Mouse (Mus musculus) kidney, embryonic 14.5 days (tissue): ENCODE results near the gene Ece2. TPM values are rescaled to one million over a fixed set of nuclear protein-coding genes. Genes with fewer than 3 reads are reported as not detected.

ENCODE experiments used
- ATAC-seq: fragments of 200-750 bp; cut with Nextera tagmentation; 2 replicates; pipeline ENCODE4 v1.8.0; 2017; ENCODE audit warnings: moderate number of reproducible peaks, mild to moderate bottlenecking, moderate TSS enrichment, moderate library complexity; ENCODE audit not compliant: low FRiP score, low TSS enrichment
- H3K27ac ChIP-seq: fragments of 300-500 bp; sonication (generic); 2 replicates; pipeline ENCODE4 v1.5.1; 2014; ENCODE audit warnings: low read depth, mild to moderate bottlenecking, low read length, moderate library complexity, mixed read lengths
- H3K27me3 ChIP-seq: fragments of 300-500 bp; sonication (generic); 2 replicates; pipeline ENCODE4 v1.6.1; 2014; ENCODE audit warnings: mild to moderate bottlenecking, low read length; ENCODE audit not compliant: control insufficient read depth, insufficient read depth
- H3K36me3 ChIP-seq: fragments of 300-500 bp; sonication (generic); 2 replicates; pipeline ENCODE4 v1.6.1; 2014; ENCODE audit warnings: low read length, mixed read lengths; ENCODE audit not compliant: control insufficient read depth, insufficient read depth
- H3K4me1 ChIP-seq: fragments of 300-500 bp; sonication (generic); 2 replicates; pipeline ENCODE4 v1.6.1; 2014; ENCODE audit warnings: low read length, mixed read lengths; ENCODE audit not compliant: control insufficient read depth, insufficient read depth
- H3K4me2 ChIP-seq: fragments of 300-500 bp; sonication (generic); replicated peaks from 2 replicates; pipeline ENCODE4 v1.6.1; 2014; ENCODE audit warnings: low read depth, mild to moderate bottlenecking, low read length
- H3K4me3 ChIP-seq: fragments of 300-500 bp; sonication (generic); 2 replicates; pipeline ENCODE4 v1.5.1; 2014; ENCODE audit warnings: mild to moderate bottlenecking, low read length
- H3K9ac ChIP-seq: fragments of 300-500 bp; sonication (generic); 2 replicates; pipeline ENCODE4 v1.6.1; 2014; ENCODE audit warnings: low read depth, mild to moderate bottlenecking, low read length, moderate library complexity
- H3K9me3 ChIP-seq: fragments of 300-500 bp; sonication (generic); 2 replicates; pipeline ENCODE4 v1.6.1; 2016; ENCODE audit warnings: low read length; ENCODE audit not compliant: control insufficient read depth
- whole genome bisulfite sequencing: fragments of 180-500 bp; shearing (Covaris S2); extraction: QIAGEN DNeasy Blood & Tissue Kit; methylation state at CpG from one replicate; pipeline ENCODE4 v1.1.7; 2014; 5-methylcytosine and 5-hydroxymethylcytosine counted together
- polyA plus RNA-seq: library from polyadenylated mRNA; unstranded; fragments of >200 nt; fragmentation: Nextera tagmentation; extraction: Ambion mirVana; gene quantifications from 2 replicates; pipeline ENCODE4 v1.2.1, GENCODE M21; 2014

The Ece2 gene
- polyA plus RNA-seq, 1 experiment from 2014 or later, result 3.1 TPM

DNA sequence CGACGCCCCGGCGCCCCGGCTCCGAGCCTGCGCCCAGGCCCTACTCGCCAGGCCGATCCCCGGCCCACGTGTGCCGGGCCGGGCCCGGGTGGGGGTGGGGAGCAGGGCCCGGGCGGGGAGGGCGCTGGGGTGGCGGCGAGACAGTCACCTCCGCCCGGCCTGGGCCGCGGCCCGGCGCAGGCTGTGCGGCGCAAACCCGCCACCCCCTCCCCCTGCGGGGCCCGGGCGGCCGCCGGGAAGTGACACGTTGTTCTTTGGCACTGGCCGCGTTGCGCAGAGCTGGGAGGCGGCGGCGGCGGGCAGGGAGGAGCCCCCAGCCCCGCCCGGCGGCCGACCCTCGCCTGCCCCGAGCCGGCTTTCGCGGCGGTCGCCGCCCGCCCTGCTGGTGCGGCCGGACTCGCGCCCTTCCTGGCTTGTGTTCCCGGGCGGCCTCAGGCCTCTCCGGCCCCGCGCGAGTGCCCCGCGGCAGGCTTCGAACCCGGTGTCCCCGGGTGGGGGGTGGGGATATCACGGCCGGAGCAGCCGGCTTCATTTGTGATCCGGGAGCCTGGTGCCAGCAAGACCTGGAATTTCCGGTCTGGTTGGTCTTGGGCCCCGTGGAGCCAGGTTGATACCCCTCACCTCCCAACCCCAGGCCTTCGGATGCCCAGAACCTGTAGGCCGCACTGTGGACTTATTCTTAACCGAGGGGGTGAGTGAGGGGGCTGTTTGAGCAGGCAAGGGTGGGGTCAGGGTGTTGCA lies 43.5 kb downstream of the Ece2 start:
- 1% methylated on average over 36 of the region's 78 CpGs for WGBS
- ATAC-seq, result peak; percentile 87

DNA sequence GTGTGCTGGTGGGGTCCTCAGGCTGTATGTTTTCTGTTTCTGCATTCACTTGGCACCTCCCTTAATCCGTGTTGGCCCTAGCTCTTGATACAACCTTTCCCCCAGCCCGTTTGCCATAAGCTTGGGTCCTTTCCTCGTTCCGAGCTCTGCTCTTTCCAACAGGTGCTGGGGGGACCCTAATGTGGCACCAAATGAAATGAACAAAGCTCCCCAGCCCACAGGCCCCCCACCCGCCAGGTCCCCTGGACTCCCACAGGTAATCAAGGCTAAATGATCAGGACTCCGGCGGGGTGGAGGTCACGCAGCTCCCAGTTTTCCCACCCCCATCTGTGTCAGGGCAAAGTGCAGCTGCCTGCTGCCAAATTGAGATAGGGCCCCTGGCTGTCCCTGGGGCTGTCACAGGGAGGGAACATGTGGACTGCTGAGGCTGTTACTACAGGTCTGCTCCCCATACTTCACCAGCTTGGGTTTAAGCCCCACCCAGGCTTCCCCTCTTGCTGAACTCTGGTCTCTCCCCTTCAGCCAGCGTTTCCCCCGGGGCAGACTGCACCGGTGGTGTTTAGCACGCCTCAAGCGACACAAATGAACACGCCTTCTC lies 44.2 kb downstream of the Ece2 start:
- ATAC-seq, result no peak
- peak overlapping the region; percentile 94; the same call in 1 of the 2 replicates for H3K27ac ChIP-seq
- no peaks in the 10 kb centered on the region for H3K9me3 ChIP-seq
- peak overlapping the region; percentile 98 for H3K9ac ChIP-seq
- WGBS, result 5% methylated on average over 14 of the region's 14 CpGs
- peak overlapping the region; percentile 94 for H3K4me3 ChIP-seq
- H3K27me3 ChIP-seq, result no peaks in the 10 kb centered on the region
- peaks cover 40% of the 10 kb centered on the region for H3K36me3 ChIP-seq
- peak overlapping the region; percentile 79 for H3K4me2 ChIP-seq
- peaks cover 7% of the 10 kb centered on the region; the same call in 1 of the 2 replicates for H3K4me1 ChIP-seq

More for the DNA sequence above, 43.5 kb downstream of the Ece2 start:
- Histone ChIP-seq H3K9ac (peak overlapping the region; percentile 98), H3K36me3 (peaks cover 34% of the 10 kb centered on the region), H3K4me2 (peak overlapping the region; percentile 79), H3K27ac (peak overlapping the region; percentile 94), H3K4me3 (peak overlapping the region; percentile 94), H3K4me1 (peaks cover 7% of the 10 kb centered on the region; the same call in 1 of the 2 replicates), H3K9me3 (no peaks in the 10 kb centered on the region), H3K27me3 (no peaks in the 10 kb centered on the region)

DNA sequence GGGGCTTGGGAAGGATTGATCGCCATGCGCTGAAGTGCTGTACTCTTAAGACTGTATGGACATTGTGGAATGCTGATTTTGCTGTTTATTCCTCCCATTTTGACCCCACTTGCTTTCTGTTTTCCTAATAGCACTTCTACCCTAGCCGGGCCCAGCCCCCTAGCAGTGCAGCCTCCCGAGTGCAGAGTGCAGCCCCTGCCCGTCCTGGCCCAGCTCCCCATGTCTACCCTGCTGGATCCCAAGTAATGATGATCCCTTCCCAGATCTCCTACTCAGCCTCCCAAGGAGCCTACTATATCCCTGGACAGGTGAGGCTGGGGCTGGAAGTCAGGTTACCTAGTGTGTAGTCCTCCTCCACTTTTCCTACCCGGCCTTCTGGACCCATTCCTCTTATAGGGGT lies 45.6 kb downstream of the Ece2 start:
- Histone ChIP-seq H3K36me3 (peaks cover 53% of the 10 kb centered on the region), H3K4me1 (peaks cover 7% of the 10 kb centered on the region; the same call in 1 of the 2 replicates), H3K9me3 (no peaks in the 10 kb centered on the region), H3K9ac (no peak overlapping the region), H3K27ac (no peak overlapping the region), H3K27me3 (no peaks in the 10 kb centered on the region), H3K4me2 (no peak overlapping the region), H3K4me3 (no peak overlapping the region)
- 91% methylated on average over 6 of the region's 6 CpGs for WGBS
- ATAC-seq, result no peak

DNA sequence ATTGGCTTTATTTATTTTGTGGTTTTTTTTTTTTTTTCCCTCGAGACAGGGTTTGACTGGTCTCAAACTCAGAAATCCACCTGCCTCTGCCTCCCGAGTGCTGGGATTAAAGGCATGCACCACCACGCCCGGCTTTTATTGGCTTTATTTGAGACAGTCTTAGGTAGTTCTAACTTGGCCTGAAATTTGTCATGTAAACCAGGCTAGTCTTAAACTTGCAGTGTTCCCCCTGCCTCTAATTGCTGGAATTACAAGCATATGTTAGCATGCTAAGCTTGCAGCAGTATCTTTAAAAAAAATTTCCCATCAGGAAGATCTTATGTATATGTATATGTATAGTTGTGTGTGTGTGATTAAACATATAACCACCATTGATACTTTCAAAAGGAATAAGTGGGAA lies 47.1 kb downstream of the Ece2 start:
- no peak for ATAC-seq
- WGBS, result 87% methylated on average over 4 of the region's 4 CpGs
- H3K27ac ChIP-seq, result no peak overlapping the region
- H3K27me3 ChIP-seq, result no peaks in the 10 kb centered on the region
- peaks cover 7% of the 10 kb centered on the region; the same call in 1 of the 2 replicates for H3K4me1 ChIP-seq
- H3K4me2 ChIP-seq, result no peak overlapping the region
- H3K9ac ChIP-seq, result no peak overlapping the region
- no peak overlapping the region for H3K4me3 ChIP-seq
- no peaks in the 10 kb centered on the region for H3K9me3 ChIP-seq
- H3K36me3 ChIP-seq, result peaks cover 68% of the 10 kb centered on the region

DNA sequence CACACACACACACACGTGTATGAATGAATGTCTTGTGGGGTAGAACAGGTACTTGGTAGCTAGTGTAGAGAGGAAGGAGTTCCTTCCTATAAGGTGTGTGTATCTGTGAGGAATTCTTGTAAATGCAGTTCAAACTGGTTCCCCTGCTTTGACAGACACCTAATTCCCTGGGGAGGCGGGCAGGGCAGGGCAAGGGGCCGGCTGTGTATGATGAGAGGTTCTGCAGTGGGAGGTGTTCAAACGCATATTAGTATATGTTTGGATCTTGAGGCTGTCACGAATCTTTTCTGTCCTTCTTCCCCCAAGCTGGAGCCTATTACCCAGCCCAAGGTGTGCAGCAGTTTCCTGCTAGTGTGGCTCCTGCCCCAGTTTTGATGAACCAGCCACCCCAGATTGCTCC lies 47.8 kb downstream of the Ece2 start:
- Histone ChIP-seq H3K36me3 (peaks cover 75% of the 10 kb centered on the region), H3K4me3 (no peak overlapping the region), H3K9ac (no peak overlapping the region), H3K9me3 (no peaks in the 10 kb centered on the region), H3K4me2 (no peak overlapping the region), H3K27me3 (no peaks in the 10 kb centered on the region), H3K4me1 (peaks cover 7% of the 10 kb centered on the region; the same call in 1 of the 2 replicates), H3K27ac (no peak overlapping the region)
- WGBS, result 87% methylated on average over 5 of the region's 5 CpGs
- no peak for ATAC-seq

DNA sequence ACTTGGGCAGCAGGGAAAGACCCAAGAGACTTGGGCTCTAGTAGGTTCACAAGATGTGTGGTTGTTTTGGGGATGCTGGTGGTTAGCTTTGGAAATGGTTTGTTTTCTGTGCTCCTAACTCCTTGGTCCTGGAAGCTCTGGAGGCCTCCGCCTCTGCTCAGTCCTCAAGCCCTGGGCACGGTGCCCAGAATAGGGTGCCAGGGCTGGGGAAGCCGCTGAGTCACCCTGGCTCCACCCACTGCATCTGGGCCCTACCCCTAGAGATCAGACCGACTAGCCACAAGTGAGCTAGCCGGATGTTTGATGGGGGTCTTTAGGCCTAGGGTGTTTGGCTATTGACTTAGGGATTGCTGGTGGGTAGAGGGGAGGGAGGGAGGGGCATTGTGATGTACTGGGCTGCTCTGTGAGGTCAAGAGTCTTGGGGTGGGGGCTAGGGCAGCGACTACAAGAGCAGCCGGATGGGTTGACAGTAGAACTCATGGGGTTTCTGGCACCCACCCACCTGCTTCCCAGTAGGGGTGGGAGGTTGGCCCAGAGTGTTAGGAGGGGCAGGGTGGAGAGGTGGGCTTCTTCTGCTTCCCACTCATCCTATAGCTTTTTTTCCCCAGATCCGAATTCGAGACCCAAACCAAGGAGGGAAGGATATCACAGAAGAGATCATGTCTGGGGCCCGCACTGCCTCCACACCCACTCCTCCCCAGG lies 48.5 kb downstream of the Ece2 start:
- H3K9ac ChIP-seq, result no peak overlapping the region
- H3K4me1 ChIP-seq, result peaks cover 7% of the 10 kb centered on the region; the same call in 1 of the 2 replicates
- ATAC-seq, result no peak

DNA sequence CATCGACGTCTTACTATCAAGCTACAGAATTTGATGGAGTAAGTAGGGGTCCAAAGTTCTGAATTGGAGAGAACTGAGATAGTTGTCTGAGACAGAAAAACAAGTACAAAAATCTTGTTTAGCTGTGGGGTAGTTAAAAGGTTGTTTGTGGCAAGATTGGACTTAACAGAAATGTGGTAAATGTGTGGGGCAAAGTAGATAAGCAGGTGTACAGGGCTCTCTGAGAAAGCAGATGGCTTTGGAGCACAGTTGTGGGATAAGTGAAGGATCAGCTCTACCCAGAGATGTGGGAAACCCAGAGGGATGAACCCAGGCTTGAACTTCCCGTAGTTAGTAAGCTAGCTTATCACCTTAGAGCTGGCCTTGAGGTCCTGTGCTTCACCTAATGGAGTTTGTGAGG lies 61.1 kb downstream of the Ece2 start:
- Histone ChIP-seq H3K27ac (no peak overlapping the region), H3K9me3 (no peaks in the 10 kb centered on the region), H3K36me3 (peaks cover 67% of the 10 kb centered on the region), H3K27me3 (no peaks in the 10 kb centered on the region), H3K4me1 (peaks cover 9% of the 10 kb centered on the region), H3K9ac (no peak overlapping the region), H3K4me2 (no peak overlapping the region), H3K4me3 (no peak overlapping the region)
- WGBS, result 85% methylated on average over 3 of the region's 3 CpGs
- ATAC-seq, result no peak

More for the DNA sequence above, 48.5 kb downstream of the Ece2 start:
- Histone ChIP-seq H3K36me3 (peaks cover 83% of the 10 kb centered on the region), H3K27ac (no peak overlapping the region), H3K9me3 (no peaks in the 10 kb centered on the region), H3K4me3 (no peak overlapping the region), H3K4me2 (no peak overlapping the region), H3K27me3 (no peaks in the 10 kb centered on the region)
- 88% methylated on average over 10 of the region's 10 CpGs for WGBS

DNA sequence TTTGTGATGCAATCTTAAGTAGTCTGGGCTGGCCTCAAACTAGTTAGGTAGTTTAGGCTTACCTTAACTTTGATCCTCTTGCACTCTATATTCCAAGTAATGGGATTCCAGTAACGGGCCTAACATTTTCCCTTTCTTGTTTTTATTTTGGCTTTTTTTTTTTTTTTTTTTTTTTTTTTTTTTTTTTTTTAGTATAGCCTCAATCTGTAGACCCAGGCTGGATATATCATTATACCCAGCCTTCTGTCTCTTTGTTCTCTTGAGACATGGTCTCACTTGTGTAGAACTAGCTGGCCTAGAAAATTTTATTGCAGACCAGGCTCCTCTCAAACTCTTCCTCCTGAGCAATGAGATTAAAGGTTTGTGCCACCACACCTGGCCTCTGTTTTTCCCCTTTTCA lies 62.0 kb downstream of the Ece2 start:
- Histone ChIP-seq H3K27ac (no peak overlapping the region), H3K9me3 (no peaks in the 10 kb centered on the region), H3K4me2 (no peak overlapping the region), H3K4me3 (no peak overlapping the region), H3K36me3 (peaks cover 59% of the 10 kb centered on the region), H3K4me1 (peaks cover 9% of the 10 kb centered on the region), H3K27me3 (no peaks in the 10 kb centered on the region; the same call in 1 of the 2 replicates), H3K9ac (no peak overlapping the region)
- ATAC-seq, result no peak
- 75% methylated on average over 1 of the region's 1 CpGs for WGBS
